Mouse (Mus musculus) small intestine, adult 2 months (tissue): ENCODE measurements around the gene Vamp1.

Experiments
- CTCF ChIP-seq: fragments of 200-500 bp; IDR thresholded peaks from 2 replicates; pipeline ENCODE4 v1.5.1; 2012; ENCODE audit warnings: low read depth, mild to moderate bottlenecking, control low read depth, inconsistent platforms, low read length, moderate library complexity, mixed read lengths; ENCODE audit not compliant: insufficient replicate concordance, insufficient read length; ENCODE audit errors: extremely low read depth
- POLR2A ChIP-seq: fragments of 200-500 bp; IDR thresholded peaks from 2 replicates; pipeline ENCODE4 v1.6.1; 2012; ENCODE audit warnings: low read depth, mild to moderate bottlenecking, control low read depth, inconsistent platforms, low read length, moderate library complexity

- TF ChIP-seq POLR2A, result no peak
- no peak for TF ChIP-seq CTCF
Observed at GRCm38 (mm10) chr6:125244551-125244950, 29.2 kb downstream of the Vamp1 start.
